Mouse (Mus musculus) stomach, postnatal 0 days (tissue): ENCODE data around the gene Mosmo. TPM values are rescaled to one million over a fixed set of nuclear protein-coding genes. Genes with fewer than 3 reads are reported as not detected.

Experiments
- ATAC-seq: fragments of 200-750 bp; cut with Nextera tagmentation; 2 replicates; pipeline ENCODE4 v1.8.0; 2017; ENCODE audit not compliant: low FRiP score, low TSS enrichment
- DNase-seq: peaks from one replicate; pipeline ENCODE4 v3.0.0-alpha.2; 2016; ENCODE audit warnings: low spot score
- H3K27ac ChIP-seq: fragments of 300-500 bp; sonication (generic); replicated peaks from 2 replicates; pipeline ENCODE4 v1.5.1; 2014; ENCODE audit warnings: mild to moderate bottlenecking, control low read depth
- H3K27me3 ChIP-seq: fragments of 300-500 bp; sonication (generic); 2 replicates; pipeline ENCODE4 v1.6.1; 2014; ENCODE audit warnings: low read length; ENCODE audit not compliant: control insufficient read depth, insufficient read depth
- H3K36me3 ChIP-seq: fragments of 300-500 bp; sonication (generic); 2 replicates; pipeline ENCODE4 v1.6.1; 2014; ENCODE audit warnings: low read length, mixed read lengths; ENCODE audit not compliant: control insufficient read depth, insufficient read depth
- H3K4me1 ChIP-seq: fragments of 300-500 bp; sonication (generic); replicated peaks from 2 replicates; pipeline ENCODE4 v1.6.1; 2014; ENCODE audit warnings: antibody characterized with exemption; ENCODE audit not compliant: control insufficient read depth, insufficient read depth
- H3K4me2 ChIP-seq: fragments of 300-500 bp; sonication (generic); replicated peaks from 2 replicates; pipeline ENCODE4 v1.6.1; 2014; ENCODE audit warnings: low read depth, mild to moderate bottlenecking, control low read depth, moderate library complexity
- H3K4me3 ChIP-seq: fragments of 300-500 bp; sonication (generic); 2 replicates; pipeline ENCODE4 v1.5.1; 2014; ENCODE audit warnings: low read depth, low read length, control low read depth
- H3K9ac ChIP-seq: fragments of 300-500 bp; sonication (generic); 2 replicates; pipeline ENCODE4 v1.6.1; 2014; ENCODE audit warnings: mild to moderate bottlenecking, low read length, control low read depth, mixed read lengths
- H3K9me3 ChIP-seq: fragments of 300-500 bp; sonication (generic); 2 replicates; pipeline ENCODE4 v1.6.1; 2016; ENCODE audit warnings: low read length; ENCODE audit not compliant: control insufficient read depth
- CTCF ChIP-seq: IDR thresholded peaks from 2 replicates; pipeline ENCODE4 v1.5.1; 2016; ENCODE audit warnings: antibody characterized with exemption, low read depth, mild to moderate bottlenecking, moderate library complexity
- EP300 ChIP-seq: optimal IDR thresholded peaks from 2 replicates; pipeline ENCODE3; 2016; ENCODE audit warnings: antibody characterized with exemption
- WGBS: fragments of 180-500 bp; shearing (Covaris S2); extraction: QIAGEN DNeasy Blood & Tissue Kit; methylation state at CpG from one replicate; pipeline ENCODE4 v1.1.7; 2014; 5-methylcytosine and 5-hydroxymethylcytosine counted together
- polyA plus RNA-seq: library from polyadenylated mRNA; unstranded; fragments of >200 nt; fragmentation: Nextera tagmentation; extraction: Ambion mirVana; gene quantifications from 2 replicates; pipeline ENCODE4 v1.2.1, GENCODE M21; 2015

Gene Mosmo
- polyA plus RNA-seq, 1 experiment from 2014 or later: 6.9 TPM

DNA sequence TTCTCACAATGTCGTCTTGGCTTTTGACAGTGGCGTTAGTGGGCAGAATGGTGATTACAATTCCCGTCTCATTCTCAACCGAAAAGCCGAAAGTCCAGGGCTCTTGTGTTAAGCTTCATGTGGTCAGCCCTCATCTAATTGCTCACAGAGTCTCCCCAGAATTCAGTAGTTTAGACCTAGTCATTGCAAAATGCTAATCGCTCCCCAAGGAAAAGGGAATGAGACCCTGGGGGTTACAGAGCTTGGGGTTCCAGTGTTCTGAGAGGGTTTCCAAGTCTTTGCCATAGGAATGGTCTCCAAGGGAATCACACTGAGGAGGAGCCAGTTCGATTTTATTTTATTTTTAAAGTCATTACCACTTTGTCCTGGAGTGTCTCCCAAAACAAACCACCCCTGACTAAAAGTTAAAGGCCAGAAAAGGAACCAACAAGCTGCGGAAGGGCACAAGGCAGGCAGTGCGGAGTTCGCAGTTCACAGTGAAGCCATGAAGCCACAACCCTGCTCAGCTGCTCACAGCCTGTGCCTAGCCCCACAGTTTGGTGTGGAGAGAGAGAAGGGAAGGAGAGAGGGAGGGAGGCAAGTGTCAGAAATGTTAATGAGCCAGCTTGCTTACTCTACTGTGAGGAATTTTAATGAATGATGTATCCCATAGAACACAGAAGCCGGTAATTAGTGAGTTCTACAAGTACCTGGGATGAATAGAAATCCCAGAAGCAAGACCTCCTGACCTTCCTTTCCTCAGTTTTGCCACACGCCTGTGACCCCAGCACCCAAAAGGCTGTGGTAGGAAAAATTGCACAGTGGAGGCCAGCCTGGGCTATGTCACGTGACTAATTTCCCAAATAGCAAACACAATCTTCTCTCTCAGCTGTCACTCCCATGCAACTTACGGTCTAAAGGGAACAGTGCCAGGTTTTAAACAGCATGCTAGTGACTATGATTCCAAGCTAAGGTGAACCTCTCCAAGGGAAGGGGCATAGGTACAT is 66.2 kb downstream of the Mosmo start:
- ATAC-seq: no peak
- Histone ChIP-seq H3K27me3 (no peaks in the 10 kb centered on the region), H3K4me1 (no peaks in the 10 kb centered on the region), H3K9me3 (no peaks in the 10 kb centered on the region), H3K36me3 (no peaks in the 10 kb centered on the region), H3K4me2 (no peak overlapping the region), H3K27ac (no peak overlapping the region), H3K4me3 (no peak overlapping the region), H3K9ac (no peak overlapping the region)
- DNase-seq: no peak
- no peak for TF ChIP-seq CTCF
- TF ChIP-seq EP300: no peak
- 71% methylated on average over 14 of the region's 14 CpGs for WGBS

DNA sequence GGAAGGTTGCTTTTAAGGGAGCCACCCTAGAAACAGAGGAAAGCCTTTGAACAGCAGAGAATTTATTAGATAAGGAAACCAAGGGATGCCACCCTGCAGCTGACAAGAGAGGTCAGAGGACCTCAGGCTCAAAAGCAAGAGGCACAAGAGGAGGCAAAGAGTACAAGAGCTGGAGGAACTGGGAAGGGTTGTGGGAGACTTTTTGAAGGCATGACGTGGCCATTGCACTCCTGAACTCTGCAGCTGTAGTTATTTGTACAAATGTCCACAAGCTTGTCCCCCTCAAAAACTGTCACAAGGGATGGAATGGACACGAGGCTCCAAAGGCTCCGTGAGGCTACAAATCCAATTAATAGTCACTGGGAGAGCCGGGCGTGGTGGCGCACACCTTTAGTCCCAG is 67.2 kb downstream of the Mosmo start:
- Histone ChIP-seq H3K4me2 (no peak overlapping the region), H3K4me1 (no peaks in the 10 kb centered on the region), H3K9ac (no peak overlapping the region), H3K27ac (no peak overlapping the region), H3K27me3 (no peaks in the 10 kb centered on the region), H3K9me3 (no peaks in the 10 kb centered on the region), H3K36me3 (no peaks in the 10 kb centered on the region), H3K4me3 (no peak overlapping the region)
- DNase-seq (no peak), ATAC-seq (no peak)
- TF ChIP-seq EP300 (no peak), CTCF (no peak)
- 81% methylated on average over 6 of the region's 6 CpGs for WGBS

DNA sequence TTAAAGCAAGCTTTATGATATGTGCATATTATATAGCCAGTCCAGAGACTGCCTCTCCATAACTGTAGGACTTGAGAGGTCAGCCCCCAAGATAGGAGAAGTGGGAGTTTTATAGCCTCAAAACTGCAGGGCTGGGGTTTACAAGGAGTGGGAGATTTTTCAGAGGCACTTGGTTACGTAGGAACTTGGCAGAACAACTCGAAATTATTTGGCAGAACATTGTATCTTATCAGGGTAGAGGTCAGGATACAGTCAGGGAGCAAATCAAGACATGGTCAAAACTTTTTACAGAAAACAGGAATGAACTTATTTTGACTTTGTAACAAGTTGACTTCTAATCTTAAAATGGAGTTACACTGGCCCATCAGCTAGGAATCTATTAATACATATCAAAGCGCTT is 68.6 kb downstream of the Mosmo start:
- Histone ChIP-seq H3K9ac (no peak overlapping the region), H3K27me3 (no peaks in the 10 kb centered on the region), H3K4me1 (no peaks in the 10 kb centered on the region), H3K36me3 (no peaks in the 10 kb centered on the region), H3K4me3 (no peak overlapping the region), H3K4me2 (no peak overlapping the region), H3K9me3 (no peaks in the 10 kb centered on the region), H3K27ac (no peak overlapping the region)
- TF ChIP-seq EP300 (no peak), CTCF (no peak)
- 40% methylated on average over 3 of the region's 3 CpGs for WGBS
- DNase-seq (no peak), ATAC-seq (no peak)

DNA sequence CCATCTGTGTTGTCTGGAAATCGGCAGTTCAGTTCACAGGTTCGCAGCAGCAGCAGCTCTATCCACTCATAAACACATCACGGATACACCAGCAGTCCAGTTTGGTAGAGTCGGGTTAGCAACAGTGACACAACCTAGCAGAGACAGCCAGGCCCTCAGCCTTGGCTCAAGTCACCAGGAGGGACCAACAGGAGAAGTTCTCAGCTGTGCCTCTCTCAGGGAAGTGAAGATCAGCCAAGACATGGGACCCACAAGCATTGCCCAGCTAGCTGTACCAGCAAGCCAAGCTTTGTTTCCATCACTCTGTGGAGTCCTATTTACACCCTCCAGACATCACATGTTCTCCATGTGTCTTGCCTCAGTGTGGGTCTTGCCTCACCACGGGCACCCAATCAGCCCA is 69.4 kb downstream of the Mosmo start:
- WGBS: 81% methylated on average over 5 of the region's 5 CpGs

DNA sequence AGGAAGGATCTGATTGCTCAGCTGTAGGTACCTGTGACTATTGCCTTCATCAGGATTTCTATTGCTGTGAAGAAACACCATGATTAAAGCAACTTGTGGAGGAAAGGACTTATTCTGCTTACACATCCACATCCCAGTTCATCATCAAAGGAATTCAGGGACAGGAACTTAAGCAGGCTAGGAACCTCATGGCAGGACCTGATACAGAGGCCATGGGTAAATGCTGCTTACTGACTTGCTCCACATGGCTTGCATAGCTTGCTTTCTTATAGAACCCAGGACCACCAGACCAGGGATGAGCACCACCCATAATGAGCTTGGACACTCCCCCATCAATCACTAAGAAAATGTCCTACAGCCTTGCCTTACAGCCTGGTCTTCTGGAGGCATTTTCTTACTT is 71.1 kb downstream of the Mosmo start:
- Histone ChIP-seq H3K4me2 (no peak overlapping the region), H3K4me3 (no peak overlapping the region), H3K27ac (no peak overlapping the region), H3K36me3 (no peaks in the 10 kb centered on the region), H3K9ac (no peak overlapping the region), H3K4me1 (no peaks in the 10 kb centered on the region), H3K27me3 (no peaks in the 10 kb centered on the region), H3K9me3 (no peaks in the 10 kb centered on the region)
- ATAC-seq (no peak), DNase-seq (no peak)
- TF ChIP-seq EP300 (no peak), CTCF (no peak)

More for the DNA sequence above, 69.4 kb downstream of the Mosmo start:
- no peaks in the 10 kb centered on the region for H3K4me1 ChIP-seq
- no peak overlapping the region for H3K4me3 ChIP-seq
- no peak overlapping the region for H3K9ac ChIP-seq
- H3K9me3 ChIP-seq: no peaks in the 10 kb centered on the region
- TF ChIP-seq CTCF (no peak), EP300 (no peak)
- H3K4me2 ChIP-seq: no peak overlapping the region
- no peak for ATAC-seq
- H3K27ac ChIP-seq: no peak overlapping the region
- H3K36me3 ChIP-seq: no peaks in the 10 kb centered on the region
- no peak for DNase-seq
- H3K27me3 ChIP-seq: no peaks in the 10 kb centered on the region

DNA sequence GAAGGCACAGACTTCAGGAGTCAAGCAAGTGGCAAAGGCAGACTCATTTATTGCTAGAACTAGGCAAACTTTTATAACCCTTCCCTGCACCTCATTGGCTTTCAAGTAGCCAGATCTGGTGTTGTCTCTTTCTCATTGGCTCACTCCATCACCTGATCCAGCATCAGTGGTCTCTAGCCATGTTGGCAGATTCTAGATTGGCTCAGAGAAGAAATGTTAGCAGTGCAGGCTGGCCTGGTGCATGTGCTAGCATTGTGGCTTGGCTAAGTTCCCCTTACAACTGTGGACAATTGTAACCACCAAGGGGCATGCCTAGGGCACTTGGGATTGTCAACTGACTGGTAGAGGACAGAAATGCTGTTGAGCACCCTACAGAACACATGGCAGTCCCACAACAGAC is 73.9 kb downstream of the Mosmo start:
- ATAC-seq: no peak
- H3K4me2 ChIP-seq: no peak overlapping the region

More for the DNA sequence above, 73.9 kb downstream of the Mosmo start:
- no peak for DNase-seq
- Histone ChIP-seq H3K4me1 (no peaks in the 10 kb centered on the region), H3K27ac (no peak overlapping the region), H3K36me3 (no peaks in the 10 kb centered on the region), H3K9me3 (no peaks in the 10 kb centered on the region), H3K4me3 (no peak overlapping the region), H3K27me3 (no peaks in the 10 kb centered on the region), H3K9ac (no peak overlapping the region)
- TF ChIP-seq EP300 (no peak), CTCF (no peak)
